Mouse (Mus musculus): ENCODE measurements around the gene Hacl1. TPM values are rescaled to one million over a fixed set of nuclear protein-coding genes. Genes with fewer than 3 reads are reported as not detected.
A peak's percentile ranks its signal among the peaks of the same experiment; 100 is the strongest.
"Not testable (repeated sequence)": the region's sequence is repeated elsewhere in the genome, so short reads cannot be mapped to it uniquely, and the experiment has no call there.

The Hacl1 gene
- total RNA-seq, 2 experiments from 2014 or later = 10.9 to 12.3 TPM

GRCm38 (mm10) chr14:31640346-31640889 is 668 bp downstream of the Hacl1 start, which contains the start of gene Gm49387:
TSS of gene Gm49387 (minus strand) at chr14:31640878.
- peak; percentile 30 for DNase-seq

DNA sequence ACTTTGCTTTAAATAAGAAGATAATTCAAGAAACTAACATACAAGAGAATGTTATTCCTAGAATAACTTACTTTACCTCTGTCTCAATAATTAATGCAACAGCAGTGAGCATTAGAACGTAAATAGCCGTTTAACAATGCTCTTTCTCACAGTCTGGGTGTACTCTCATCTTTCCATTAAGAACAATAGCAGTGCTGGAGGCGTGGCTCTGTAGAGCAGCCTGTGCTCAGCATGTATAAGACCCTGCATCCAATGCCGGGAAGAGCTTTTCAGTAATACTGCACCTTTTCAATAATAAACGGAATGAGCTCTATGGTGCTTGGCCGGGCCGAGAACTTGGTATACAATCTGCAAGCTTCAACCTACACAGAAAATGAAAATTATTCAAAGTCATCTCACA is 10.4 kb downstream of the Hacl1 start:
- no peak for DNase-seq

DNA sequence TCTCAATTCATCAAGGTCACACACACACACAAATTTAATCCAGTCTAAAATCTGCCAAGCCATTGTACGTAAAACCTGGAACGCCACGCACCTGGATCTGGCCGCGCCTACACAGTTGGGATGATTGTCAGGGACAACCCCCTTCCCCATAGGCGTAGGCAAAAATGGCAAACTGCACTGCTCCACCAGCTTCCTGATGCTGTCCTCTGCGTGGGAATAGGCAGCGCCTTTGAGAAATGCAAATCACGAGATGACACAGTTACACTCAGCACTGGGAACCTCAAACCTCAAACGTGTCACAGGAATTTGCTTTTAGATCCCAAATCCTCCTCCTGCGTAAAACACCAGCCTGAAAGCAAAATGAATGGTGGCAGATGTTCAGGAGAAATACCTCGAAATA is 18.3 kb downstream of the Hacl1 start:
- no peak for DNase-seq

GRCm38 (mm10) chr14:31620591-31621223 is 20.4 kb downstream of the Hacl1 start:
- DNase-seq = no peak

GRCm38 (mm10) chr14:31617997-31618396 is 23.1 kb downstream of the Hacl1 start:
- no peak for DNase-seq

- no peak for DNase-seq
Observed at GRCm38 (mm10) chr14:31617204-31617603, 23.9 kb downstream of the Hacl1 start.

- no peak for DNase-seq
Observed at GRCm38 (mm10) chr14:31613671-31614070, 27.4 kb downstream of the Hacl1 start.

DNA sequence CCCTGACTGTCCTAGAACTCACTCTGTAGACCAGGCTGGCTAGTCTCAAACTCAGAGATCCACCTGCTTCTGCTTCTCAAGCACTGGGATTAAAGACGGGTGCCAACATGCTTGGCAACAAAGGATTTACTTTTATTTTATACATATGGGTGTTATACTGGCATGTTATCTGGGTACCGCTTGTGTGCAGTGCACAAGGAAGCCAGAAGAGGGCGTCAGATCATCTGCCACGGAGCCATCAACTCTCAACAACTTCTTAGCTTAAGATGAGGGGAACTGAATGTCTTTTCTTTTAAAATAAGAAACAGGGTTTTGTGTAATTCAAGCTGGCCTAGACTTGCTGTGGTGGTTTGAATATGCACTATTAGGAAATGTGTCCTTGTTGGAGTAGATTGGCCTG is 29.1 kb downstream of the Hacl1 start:
- no peak for DNase-seq

GRCm38 (mm10) chr14:31605514-31605913 is 35.6 kb downstream of the Hacl1 start:
- DNase-seq = no peak

GRCm38 (mm10) chr14:31604916-31605315 is 36.2 kb downstream of the Hacl1 start:
- DNase-seq = no peak

DNA sequence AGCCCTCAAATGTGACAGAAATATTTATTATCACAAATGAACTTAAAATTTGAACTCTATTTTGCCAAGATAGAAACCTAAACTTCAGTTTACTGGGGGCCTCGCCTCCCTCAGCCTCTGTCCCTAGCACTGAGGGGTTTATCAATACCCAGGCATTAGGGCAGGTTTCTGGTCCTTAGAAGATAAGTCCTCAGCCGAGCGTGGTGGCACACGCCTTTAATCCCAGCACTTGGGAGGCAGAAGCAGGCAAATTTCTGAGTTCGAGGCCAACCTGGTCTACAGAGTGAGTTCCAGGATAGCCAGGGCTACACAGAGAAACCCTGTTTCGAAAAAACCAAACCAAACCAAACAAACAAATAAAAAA is 38.5 kb downstream of the Hacl1 start:
- DNase-seq = not testable (repeated sequence)

- no peak for DNase-seq
Observed at GRCm38 (mm10) chr14:31601908-31602615, 39.0 kb downstream of the Hacl1 start.

DNA sequence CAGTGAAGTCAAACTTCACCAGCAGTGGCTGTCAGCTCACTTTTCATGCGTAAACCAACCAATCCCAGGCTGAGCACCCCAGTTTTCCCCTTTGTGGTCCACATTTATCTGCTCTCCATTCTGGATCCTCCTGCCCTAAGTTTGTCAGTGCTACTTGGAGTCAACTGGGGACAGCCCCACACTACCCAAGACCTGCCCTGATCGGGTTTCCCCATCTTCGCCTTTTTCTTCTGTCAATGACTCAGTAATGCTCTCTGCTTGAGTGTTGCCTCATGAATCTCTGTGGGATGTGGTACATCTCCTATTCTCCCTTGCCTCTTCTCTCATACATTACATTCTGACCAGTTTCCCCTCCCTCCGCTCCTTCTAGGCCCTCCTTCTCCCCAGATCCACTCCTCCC is 43.6 kb downstream of the Hacl1 start:
- no peak for DNase-seq

- no peak for DNase-seq
Observed at GRCm38 (mm10) chr14:31596408-31596807, 44.7 kb downstream of the Hacl1 start.

GRCm38 (mm10) chr14:31594693-31595092 is 46.4 kb downstream of the Hacl1 start:
- DNase-seq = no peak

DNA sequence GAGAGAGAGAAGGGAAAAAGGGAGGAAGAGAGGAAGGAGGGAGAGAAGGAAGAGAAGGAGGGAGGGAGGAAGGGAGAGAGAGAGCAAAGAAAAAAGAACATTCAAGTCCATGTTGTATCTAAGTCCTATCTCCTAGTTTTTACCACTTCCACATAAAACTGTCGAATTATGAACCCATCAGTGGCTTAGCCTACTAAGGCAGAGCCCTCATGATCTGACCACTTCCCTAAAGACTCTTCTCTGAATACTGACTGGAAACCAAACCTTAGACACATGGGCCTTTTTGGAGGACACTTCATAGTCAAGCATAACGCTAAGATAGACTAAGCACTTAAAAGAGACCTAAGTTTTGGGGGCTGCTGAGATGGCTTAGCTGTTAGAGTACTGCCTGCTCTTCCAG is 48.0 kb downstream of the Hacl1 start:
- no peak for DNase-seq

DNA sequence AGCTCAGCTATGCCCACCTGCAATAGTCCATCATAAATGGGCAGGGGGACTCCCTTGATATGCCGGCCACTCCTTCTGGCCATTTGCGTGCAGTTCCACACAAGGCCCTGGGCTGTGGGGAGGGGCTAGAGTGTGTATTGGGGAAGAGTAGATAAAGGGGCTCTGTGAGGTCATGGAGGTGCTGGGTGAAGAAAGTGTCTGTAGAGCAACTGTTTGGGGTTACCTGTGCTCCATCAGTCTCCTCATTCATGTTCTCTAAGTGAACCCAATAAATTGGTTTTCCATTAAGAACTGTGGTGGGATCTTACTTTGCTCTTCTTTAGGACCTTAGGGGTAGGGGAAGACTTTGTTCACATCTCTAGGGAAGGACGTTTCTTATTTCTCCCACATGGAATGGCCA is 49.8 kb downstream of the Hacl1 start, which contains the start of gene Colq:
Gene Colq (minus strand): TSS at position 101 of the 400 bp plus-strand sequence.
- no peak for DNase-seq

DNA sequence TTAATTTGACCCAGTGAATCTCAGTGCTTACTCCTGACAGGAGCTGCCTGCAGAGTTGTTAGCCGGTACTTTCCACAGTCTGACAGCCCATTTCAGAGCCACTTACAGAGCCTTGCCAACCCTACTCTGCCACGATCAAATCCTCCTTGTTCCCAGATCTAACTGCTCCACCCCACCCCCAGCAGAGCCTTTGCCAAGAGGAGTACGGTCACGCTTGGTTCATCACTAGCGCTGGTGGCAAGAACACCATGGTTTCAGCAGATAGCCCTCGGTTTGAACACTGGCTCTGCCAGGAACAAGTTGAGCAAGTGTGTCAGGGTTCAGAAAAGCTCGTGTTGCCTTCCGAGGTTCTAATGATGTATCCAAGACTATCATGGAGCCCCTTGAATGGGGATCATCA is 54.6 kb downstream of the Hacl1 start:
- no peak for DNase-seq

DNA sequence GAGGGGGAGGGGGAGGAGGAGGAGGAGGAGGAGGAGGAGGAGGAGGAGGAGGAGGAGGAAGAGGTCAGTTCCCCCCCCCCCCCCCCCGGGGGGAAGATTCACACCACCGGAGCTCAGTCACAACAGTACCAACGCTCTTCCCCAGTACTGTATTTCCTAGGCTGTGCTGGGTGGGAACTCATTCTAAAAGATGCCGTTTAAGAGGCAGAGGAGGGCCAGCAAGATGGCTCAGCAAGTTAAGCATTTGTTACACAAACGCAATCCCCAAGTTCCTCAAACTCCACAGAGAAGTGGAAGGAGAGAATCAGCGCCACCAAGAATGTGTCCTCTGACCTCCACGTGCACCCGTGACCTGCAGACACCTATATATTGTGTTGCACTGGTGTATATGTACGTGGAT is 58.0 kb downstream of the Hacl1 start:
- DNase-seq = no peak

DNA sequence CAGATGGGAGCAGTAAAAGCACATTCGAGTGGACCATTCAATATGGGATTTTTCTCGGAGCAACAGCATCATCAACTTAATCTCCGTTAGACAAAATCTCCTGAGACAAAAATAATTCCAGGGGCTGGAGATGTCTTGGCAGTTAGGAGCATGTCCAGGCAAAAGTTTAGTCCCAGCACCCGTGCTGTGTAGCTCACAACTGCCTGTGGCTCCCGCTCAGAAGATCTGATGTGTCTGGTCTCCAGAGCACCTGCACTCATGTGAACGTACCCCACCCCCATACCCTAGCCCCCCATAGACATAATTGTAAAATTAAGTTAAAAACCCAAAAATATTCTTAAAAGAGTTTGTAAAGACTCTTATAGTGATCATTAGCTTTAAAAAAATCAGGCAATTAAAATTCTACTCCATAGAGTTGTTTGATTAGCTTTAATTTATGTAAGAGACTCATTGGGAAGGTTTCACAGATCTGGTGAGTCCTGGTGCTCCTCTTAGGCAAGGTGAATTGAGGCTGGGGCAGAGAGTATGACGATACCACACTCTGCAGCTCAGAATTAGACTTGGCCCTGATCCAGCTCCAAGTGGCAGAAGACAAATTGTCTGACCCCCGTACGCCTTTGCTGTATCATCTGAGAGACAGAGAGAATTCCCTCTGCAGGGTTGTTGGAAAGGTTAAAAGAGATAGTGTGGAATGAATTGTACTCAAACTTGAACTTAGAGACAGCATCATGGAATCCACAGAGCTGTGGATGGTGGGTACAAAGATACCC is 62.9 kb downstream of the Hacl1 start:
- no peak for DNase-seq

GRCm38 (mm10) chr14:31576846-31577697 is 64.0 kb downstream of the Hacl1 start:
- no peak for DNase-seq

DNA sequence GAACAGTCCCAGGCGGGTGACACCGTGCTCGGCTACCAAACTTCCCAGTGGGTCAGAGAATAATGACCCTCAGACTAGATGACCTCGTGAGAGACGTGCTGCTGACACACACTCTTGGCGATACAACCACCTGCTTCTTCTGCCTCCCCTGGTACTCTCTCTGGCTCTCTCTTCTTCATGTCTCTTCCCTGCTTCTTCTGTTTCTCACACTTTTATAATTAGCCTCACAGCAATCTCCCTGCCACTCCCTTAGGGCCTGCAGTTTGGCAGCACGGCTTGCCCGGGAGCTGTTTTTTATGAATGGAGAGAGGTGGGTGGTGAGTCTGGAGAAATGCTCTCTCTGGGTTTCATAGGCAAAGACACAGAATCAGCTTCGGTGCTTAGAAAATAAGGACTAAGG is 65.2 kb downstream of the Hacl1 start:
- DNase-seq = no peak

Data from gastrocnemius, postnatal 10 days (tissue).